ENCODE assay signal across 20 mouse cellular contexts in genomic region chr7:98996791-98997190, GRCm38 (mm10).
"Had no signal": no experiment of that assay in that cellular context is flagged by ENCODE, and none has a peak within 500 bp of the region (broad histone marks: within the 10 kb centered on the region; RNA-seq: fewer than 3 reads in every experiment).

No protein-coding gene starts in this region.

- ATAC-seq: inflammation-experienced regulatory T-cells, adult 6 months; intestine, embryonic 16.5 days; midbrain, embryonic 13.5 days had no signal

- H3K27me3 ChIP-seq: limb, embryonic 13.5 days; liver, embryonic 13.5 days; megakaryocyte, embryonic 14.5 days; midbrain, embryonic 13.5 days; stomach, embryonic 15.5 days had no signal

- H3K27ac ChIP-seq: kidney, postnatal 0 days; layer of hippocampus, adult 2 months; limb, embryonic 10.5 days; limb, embryonic 13.5 days; liver, embryonic 13.5 days; midbrain, embryonic 10.5 days; midbrain, embryonic 13.5 days had no signal

- DNase-seq: kidney, adult 18-20 months; kidney, adult 9 months; kidney, postnatal 25 days; layer of hippocampus, adult 9-11 months; liver; liver, embryonic 13.5 days; lung, adult 2 months; thymus, adult 2 months; thymus, postnatal 14 days; thymus, postnatal 4 days had no signal

- H3K9ac ChIP-seq: limb, embryonic 13.5 days; liver, embryonic 13.5 days; midbrain, embryonic 13.5 days; stomach, embryonic 15.5 days had no signal

- H3K4me2 ChIP-seq: limb, embryonic 13.5 days; liver, embryonic 13.5 days; midbrain, embryonic 13.5 days; stomach, embryonic 15.5 days had no signal

- H3K9me3 ChIP-seq: limb, embryonic 10.5 days; limb, embryonic 13.5 days; liver, embryonic 13.5 days; megakaryocyte, embryonic 14.5 days; midbrain, embryonic 10.5 days; midbrain, embryonic 13.5 days; stomach, embryonic 15.5 days had no signal

- H3K36me3 ChIP-seq: limb, embryonic 10.5 days; limb, embryonic 13.5 days; midbrain, embryonic 10.5 days; midbrain, embryonic 13.5 days; stomach, embryonic 15.5 days had no signal

- H3K4me1 ChIP-seq: midbrain, embryonic 13.5 days; stomach, embryonic 15.5 days had no signal

- H3K4me3 ChIP-seq: layer of hippocampus, adult 2 months; limb, embryonic 10.5 days; limb, embryonic 13.5 days; liver, embryonic 13.5 days; megakaryocyte, embryonic 14.5 days; midbrain, embryonic 10.5 days; midbrain, embryonic 13.5 days; stomach, embryonic 15.5 days had no signal
